Mouse (Mus musculus) stomach, embryonic 14.5 days (tissue): ENCODE measurements around the gene Zfp113. TPM values are rescaled to one million over a fixed set of nuclear protein-coding genes. Genes with fewer than 3 reads are reported as not detected.
"Not testable (repeated sequence)": the region's sequence is repeated elsewhere in the genome, so short reads cannot be mapped to it uniquely, and the experiment has no call there.

Experiments used
- ATAC-seq: fragments of 200-750 bp; cut with Nextera tagmentation; 2 replicates; pipeline ENCODE4 v1.8.0; 2017; ENCODE audit warnings: low read depth, moderate TSS enrichment; ENCODE audit not compliant: insufficient number of reproducible peaks, insufficient read depth, low FRiP score
- H3K27ac ChIP-seq: fragments of 300-500 bp; sonication (generic); 2 replicates; pipeline ENCODE4 v1.5.1; 2014; ENCODE audit warnings: mild to moderate bottlenecking, low read length, moderate library complexity, mixed read lengths
- H3K27me3 ChIP-seq: fragments of 300-500 bp; sonication (generic); 2 replicates; pipeline ENCODE4 v1.6.1; 2014; ENCODE audit warnings: low read length, control low read depth, mixed read lengths; ENCODE audit not compliant: control insufficient read depth, insufficient read depth
- H3K36me3 ChIP-seq: fragments of 300-500 bp; sonication (generic); 2 replicates; pipeline ENCODE4 v1.6.1; 2014; ENCODE audit warnings: mild to moderate bottlenecking, control low read depth, low read length, moderate library complexity, mixed read lengths; ENCODE audit not compliant: control insufficient read depth, insufficient read depth
- H3K4me1 ChIP-seq: fragments of 300-500 bp; sonication (generic); 2 replicates; pipeline ENCODE4 v1.6.1; 2014; ENCODE audit warnings: low read length, control low read depth, mixed read lengths; ENCODE audit not compliant: control insufficient read depth, insufficient read depth
- H3K4me2 ChIP-seq: fragments of 300-500 bp; sonication (generic); replicated peaks from 2 replicates; pipeline ENCODE4 v1.6.1; 2014; ENCODE audit warnings: low read depth, low read length, control low read depth
- H3K4me3 ChIP-seq: fragments of 300-500 bp; sonication (generic); 2 replicates; pipeline ENCODE4 v1.5.1; 2014; ENCODE audit warnings: low read depth, low read length, control low read depth
- H3K9ac ChIP-seq: fragments of 300-500 bp; sonication (generic); replicated peaks from 2 replicates; pipeline ENCODE4 v1.6.1; 2014; ENCODE audit warnings: low read depth, mild to moderate bottlenecking, control low read depth, low read length, moderate library complexity, mixed read lengths
- H3K9me3 ChIP-seq: fragments of 300-500 bp; sonication (generic); 2 replicates; pipeline ENCODE4 v1.6.1; 2016; ENCODE audit warnings: low read depth, low read length, control low read depth; ENCODE audit not compliant: control insufficient read depth
- WGBS: fragments of 180-500 bp; shearing (Covaris S2); extraction: QIAGEN DNeasy Blood & Tissue Kit; methylation state at CpG from one replicate; pipeline ENCODE4 v1.1.7; 2014; 5-methylcytosine and 5-hydroxymethylcytosine counted together
- polyA plus RNA-seq: library from polyadenylated mRNA; unstranded; fragments of >200 nt; fragmentation: Nextera tagmentation; extraction: Ambion mirVana; gene quantifications from 2 replicates; pipeline ENCODE4 v1.2.1, GENCODE M21; 2014

Gene Zfp113
- polyA plus RNA-seq, 1 experiment from 2014 or later, result 18.2 TPM

GRCm38 (mm10) chr5:138117199-138118015 is 38.1 kb downstream of the Zfp113 start:
- peak overlapping the region; percentile 92 for H3K27ac ChIP-seq
- peak; percentile 34; the same call in 1 of the 2 replicates for ATAC-seq
- H3K9me3 ChIP-seq, result no peaks in the 10 kb centered on the region
- no peaks in the 10 kb centered on the region; the same call in 1 of the 2 replicates for H3K4me1 ChIP-seq
- H3K9ac ChIP-seq, result peak overlapping the region; percentile 71
- peaks cover 3% of the 10 kb centered on the region; the same call in 1 of the 2 replicates for H3K36me3 ChIP-seq
- WGBS, result 6% methylated on average over 16 of the region's 16 CpGs
- no peaks in the 10 kb centered on the region for H3K27me3 ChIP-seq
- peak overlapping the region; percentile 58 for H3K4me3 ChIP-seq
- peak overlapping the region; percentile 64 for H3K4me2 ChIP-seq

- Histone ChIP-seq H3K4me1 (no peaks in the 10 kb centered on the region; the same call in 1 of the 2 replicates), H3K9ac (peak within 1 kb of the TSS; percentile 71), H3K4me3 (peak within 1 kb of the TSS; percentile 58), H3K9me3 (no peaks in the 10 kb centered on the region), H3K27ac (peak within 1 kb of the TSS; percentile 92), H3K36me3 (peaks cover 3% of the 10 kb centered on the region; the same call in 1 of the 2 replicates), H3K4me2 (peak within 1 kb of the TSS; percentile 64), H3K27me3 (no peaks in the 10 kb centered on the region)
- WGBS, result 6% methylated on average over 38 of the region's 38 CpGs
- peak; percentile 93 for ATAC-seq
These were observed 39.0 kb downstream of the Zfp113 start, which contains the start of gene Zscan21 for GRCm38 (mm10) chr5:138116255-138117198. TSS of gene Zscan21 (plus strand) at chr5:138116903.

GRCm38 (mm10) chr5:138109847-138110396 is 45.6 kb downstream of the Zfp113 start:
- H3K4me3 ChIP-seq, result not testable (repeated sequence)
- 58% methylated on average over 4 of the region's 4 CpGs for WGBS

GRCm38 (mm10) chr5:138107130-138107529 is 48.4 kb downstream of the Zfp113 start:
- no peak overlapping the region for H3K9ac ChIP-seq
- 70% methylated on average over 3 of the region's 3 CpGs for WGBS
- H3K4me2 ChIP-seq, result no peak overlapping the region

More at GRCm38 (mm10) chr5:138109847-138110396, 45.6 kb downstream of the Zfp113 start:
- not testable (repeated sequence) for H3K36me3 ChIP-seq, H3K27me3 ChIP-seq, H3K4me2 ChIP-seq, H3K9me3 ChIP-seq, H3K9ac ChIP-seq, H3K4me1 ChIP-seq, H3K27ac ChIP-seq, ATAC-seq

GRCm38 (mm10) chr5:138104976-138105375 is 50.6 kb downstream of the Zfp113 start:
- H3K4me3 ChIP-seq, result no peak overlapping the region
- H3K4me1 ChIP-seq, result no peaks in the 10 kb centered on the region
- H3K27ac ChIP-seq, result no peak overlapping the region
- H3K9me3 ChIP-seq, result no peaks in the 10 kb centered on the region
- no peaks in the 10 kb centered on the region for H3K27me3 ChIP-seq
- H3K4me2 ChIP-seq, result no peak overlapping the region
- no peak for ATAC-seq
- 64% methylated on average over 2 of the region's 2 CpGs for WGBS
- peaks cover 47% of the 10 kb centered on the region for H3K36me3 ChIP-seq
- H3K9ac ChIP-seq, result no peak overlapping the region

More at GRCm38 (mm10) chr5:138107130-138107529, 48.4 kb downstream of the Zfp113 start:
- no peak for ATAC-seq
- no peak overlapping the region for H3K4me3 ChIP-seq
- no peaks in the 10 kb centered on the region for H3K4me1 ChIP-seq
- no peak overlapping the region for H3K27ac ChIP-seq
- H3K36me3 ChIP-seq, result peaks cover 26% of the 10 kb centered on the region; the same call in 1 of the 2 replicates
- no peaks in the 10 kb centered on the region for H3K9me3 ChIP-seq
- H3K27me3 ChIP-seq, result no peaks in the 10 kb centered on the region

GRCm38 (mm10) chr5:138094474-138094873 is 61.1 kb downstream of the Zfp113 start:
- Histone ChIP-seq H3K9ac (no peak overlapping the region), H3K27me3 (no peaks in the 10 kb centered on the region), H3K27ac (no peak overlapping the region), H3K36me3 (peaks cover 46% of the 10 kb centered on the region), H3K4me3 (no peak overlapping the region), H3K4me2 (no peak overlapping the region), H3K4me1 (no peaks in the 10 kb centered on the region), H3K9me3 (no peaks in the 10 kb centered on the region)
- WGBS, result 94% methylated on average over 6 of the region's 6 CpGs
- ATAC-seq, result no peak

- Histone ChIP-seq H3K9ac (no peak overlapping the region), H3K4me2 (no peak overlapping the region), H3K36me3 (peaks cover 30% of the 10 kb centered on the region), H3K27ac (no peak overlapping the region), H3K27me3 (no peaks in the 10 kb centered on the region), H3K4me3 (no peak overlapping the region), H3K9me3 (no peaks in the 10 kb centered on the region), H3K4me1 (0 out of 2 replicates have a peak, but pooled peaks cover 3% of the 10 kb centered on the region)
- ATAC-seq, result no peak
- 98% methylated on average over 4 of the region's 4 CpGs for WGBS
These were observed 62.8 kb downstream of the Zfp113 start for GRCm38 (mm10) chr5:138092771-138093170.

- no peak overlapping the region for H3K4me3 ChIP-seq
- no peak for ATAC-seq
- no peak overlapping the region for H3K9ac ChIP-seq
- no peak overlapping the region for H3K27ac ChIP-seq
- no peak overlapping the region for H3K4me2 ChIP-seq
- H3K4me1 ChIP-seq, result peaks cover 9% of the 10 kb centered on the region; the same call in 1 of the 2 replicates
- 94% methylated on average over 5 of the region's 5 CpGs for WGBS
- peaks cover 18% of the 10 kb centered on the region for H3K36me3 ChIP-seq
- H3K27me3 ChIP-seq, result no peaks in the 10 kb centered on the region
- H3K9me3 ChIP-seq, result no peaks in the 10 kb centered on the region
These were observed 64.8 kb downstream of the Zfp113 start for GRCm38 (mm10) chr5:138090737-138091136.
